ENCODE assay signal across 9 mouse cellular contexts in genomic region chr7:132733521-132733920, GRCm38 (mm10).
DNase-seq lines count a peak whose midpoint lies in the region; ATAC-seq lines count a peak whose summit lies in the region.
"Had no signal": no experiment of that assay in that cellular context is flagged by ENCODE, and none has a peak within 500 bp of the region (broad histone marks: within the 10 kb centered on the region; RNA-seq: fewer than 3 reads in every experiment).

No protein-coding gene starts in this region.

- no peaks in the 10 kb centered on the region for H3K36me3 ChIP-seq in kidney, embryonic 14.5 days (ENCODE audit: control insufficient read depth, insufficient read depth, low read length)
- H3K36me3 ChIP-seq in hindbrain, embryonic 14.5 days (replicated peaks; ENCODE audit: control insufficient read depth, insufficient read depth): peaks cover 7% of the 10 kb centered on the region; the same call in 1 of the 2 replicates
- H3K36me3 ChIP-seq in neural tube, embryonic 12.5 days: no peaks in the 10 kb centered on the region

- no peak overlapping the region for H3K4me2 ChIP-seq in kidney, embryonic 14.5 days (replicated peaks; ENCODE audit: low read depth, low read length)
- H3K4me2 ChIP-seq in hindbrain, embryonic 14.5 days (replicated peaks): no peak overlapping the region
- H3K4me2 ChIP-seq in neural tube, embryonic 12.5 days (replicated peaks): no peak overlapping the region

- no peaks in the 10 kb centered on the region for H3K27me3 ChIP-seq in kidney, embryonic 14.5 days (ENCODE audit: control insufficient read depth, insufficient read depth, low read length)
- no peaks in the 10 kb centered on the region for H3K27me3 ChIP-seq in hindbrain, embryonic 14.5 days (ENCODE audit: control insufficient read depth, insufficient read depth, low read length)
- no peaks in the 10 kb centered on the region for H3K27me3 ChIP-seq in neural tube, embryonic 12.5 days (replicated peaks)

- peak; percentile 49 for DNase-seq in kidney, adult 18-20 months
- DNase-seq in hindbrain, embryonic 14.5 days (ENCODE audit: low spot score): no peak
- DNase-seq in frontal cortex, postnatal 25 days (ENCODE audit: low spot score in 2 of 2): no peak
- no peak for DNase-seq in cerebellum, adult 8-10 months
- no peak for DNase-seq in thymus, postnatal 0 days (ENCODE audit: low spot score)

- 69% methylated on average over 6 of the region's 6 CpGs for WGBS in kidney, embryonic 14.5 days
- 27% methylated on average over 6 of the region's 6 CpGs for WGBS in hindbrain, embryonic 14.5 days
- WGBS in neural tube, embryonic 12.5 days: 40% methylated on average over 6 of the region's 6 CpGs

- no peaks in the 10 kb centered on the region for H3K9me3 ChIP-seq in kidney, embryonic 14.5 days (ENCODE audit: control insufficient read depth, low read length)
- no peaks in the 10 kb centered on the region for H3K9me3 ChIP-seq in hindbrain, embryonic 14.5 days (ENCODE audit: control insufficient read depth, low read length)
- no peaks in the 10 kb centered on the region for H3K9me3 ChIP-seq in neural tube, embryonic 12.5 days

- no peak overlapping the region for H3K27ac ChIP-seq in kidney, embryonic 14.5 days (ENCODE audit: low read depth, low read length)
- H3K27ac ChIP-seq in brown adipose tissue, adult 24 weeks (replicated peaks; ENCODE audit: low read depth, low read length): peak overlapping the region; percentile 35; the same call in 1 of the 2 replicates
- H3K27ac ChIP-seq in hindbrain, embryonic 14.5 days: peak overlapping the region; percentile 26
- H3K27ac ChIP-seq in neural tube, embryonic 12.5 days: no peak overlapping the region

- no peak overlapping the region for H3K9ac ChIP-seq in kidney, embryonic 14.5 days (ENCODE audit: low read depth, low read length)
- H3K9ac ChIP-seq in hindbrain, embryonic 14.5 days: no peak overlapping the region
- H3K9ac ChIP-seq in neural tube, embryonic 12.5 days: 0 out of 2 replicates have a peak overlapping the region, but pooled peaks have one; percentile 13

- H3K4me3 ChIP-seq in kidney, embryonic 14.5 days (ENCODE audit: low read length): no peak overlapping the region
- no peak overlapping the region for H3K4me3 ChIP-seq in brown adipose tissue, adult 24 weeks (ENCODE audit: insufficient read depth, low read depth, low read length)
- H3K4me3 ChIP-seq in hindbrain, embryonic 14.5 days (replicated peaks; ENCODE audit: low read length): no peak overlapping the region
- H3K4me3 ChIP-seq in neural tube, embryonic 12.5 days: no peak overlapping the region
- H3K4me3 ChIP-seq: erythroblast, embryonic 14.5 days had no signal

- H3K4me1 ChIP-seq in kidney, embryonic 14.5 days (ENCODE audit: control insufficient read depth, insufficient read depth, low read length): peaks cover 10% of the 10 kb centered on the region
- H3K4me1 ChIP-seq in brown adipose tissue, adult 24 weeks (ENCODE audit: control insufficient read depth, insufficient read depth, insufficient read length, low read length): peaks cover 73% of the 10 kb centered on the region
- peaks cover 45% of the 10 kb centered on the region for H3K4me1 ChIP-seq in hindbrain, embryonic 14.5 days (replicated peaks; ENCODE audit: control insufficient read depth, insufficient read depth, low read length)
- H3K4me1 ChIP-seq in neural tube, embryonic 12.5 days: peaks cover 62% of the 10 kb centered on the region

- ATAC-seq in kidney, embryonic 14.5 days (ENCODE audit: low FRiP score, low TSS enrichment): no peak
- no peak for ATAC-seq in hindbrain, embryonic 14.5 days (ENCODE audit: low FRiP score)
- peak; percentile 39; the same call in 1 of the 2 replicates for ATAC-seq in neural tube, embryonic 12.5 days (ENCODE audit: low FRiP score, low read depth)

Comparison
In these comparisons a context has a peak if more than half of its experiments do, and no peak if none do; other contexts are left out.
1. H3K27ac ChIP-seq: peak in brown adipose tissue, adult 24 weeks (single experiment) and hindbrain, embryonic 14.5 days (single experiment); none in kidney, embryonic 14.5 days (single experiment) and neural tube, embryonic 12.5 days (single experiment).